In the genomic region with DNA sequence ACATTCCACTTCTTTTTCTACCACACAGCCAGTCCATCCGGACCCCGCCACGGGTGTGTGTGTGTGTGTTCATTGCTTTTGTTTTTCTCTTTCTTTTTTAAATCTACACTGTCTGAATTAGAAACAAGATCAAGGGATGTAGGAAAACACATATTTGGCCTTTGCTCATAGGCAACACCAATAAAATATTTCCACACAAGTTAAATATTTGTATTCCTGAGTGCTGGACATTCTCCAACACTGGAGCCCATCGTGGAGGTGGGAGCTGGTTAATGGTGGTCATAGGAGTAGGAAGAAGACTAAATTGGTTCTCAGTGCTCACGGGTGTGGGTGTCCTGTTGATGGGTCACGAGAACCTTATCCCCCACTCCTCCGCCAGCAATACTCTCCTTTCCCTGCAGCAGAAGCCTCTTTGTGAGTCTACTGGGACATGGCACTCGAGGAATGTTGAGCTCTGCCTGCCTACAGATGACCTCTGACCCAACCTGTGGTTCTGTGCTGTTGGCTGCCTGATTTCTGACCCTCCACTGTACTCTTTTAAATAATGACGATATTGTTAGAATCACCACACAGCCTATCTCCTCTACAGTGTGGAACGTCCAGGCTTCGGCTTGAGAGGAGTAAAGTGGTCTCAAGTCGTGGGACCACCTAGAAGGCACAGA, we compare ENCODE assay signal across 19 mouse cellular contexts. TPM values are rescaled to one million over a fixed set of nuclear protein-coding genes. Genes with fewer than 3 reads are reported as not detected.
DNase-seq lines count a peak whose midpoint lies in the region; ATAC-seq and TF ChIP-seq lines count a peak whose summit lies in the region.
"Had no signal": no experiment of that assay in that cellular context is flagged by ENCODE, and none has a peak within 500 bp of the region (broad histone marks: within the 10 kb centered on the region; RNA-seq: fewer than 3 reads in every experiment).

No protein-coding gene starts in this region.

- no peak overlapping the region for H3K4me3 ChIP-seq in liver, embryonic 14.5 days (ENCODE audit: insufficient read depth in 1 of 2, low read depth in 2 of 2, low read length in 2 of 2)
- H3K4me3 ChIP-seq: embryonic facial prominence, embryonic 10.5 days; forebrain, embryonic 13.5 days; heart, embryonic 15.5 days; hindbrain, embryonic 15.5 days had no signal

- peak; percentile 41 for DNase-seq in heart, adult 11 months
- DNase-seq in heart, adult 9 months (ENCODE audit: low spot score in 2 of 2): no peak
- DNase-seq in liver, embryonic 14.5 days (ENCODE audit: low read depth in 3 of 3, low spot score in 3 of 3): no peak
- DNase-seq in liver: no peak
- peak; percentile 32 for DNase-seq in lung, postnatal 36 days
- DNase-seq in lung, postnatal 10 days: no peak
- DNase-seq: adrenal gland, postnatal 14 days; cerebellum, adult 11-12 months; cerebellum, adult 9-10 months; cerebellum, postnatal 25 days; forebrain, postnatal 0 days; gastrocnemius, postnatal 14 days; heart, postnatal 14 days had no signal

- no peaks in the 10 kb centered on the region for H3K27me3 ChIP-seq in liver, embryonic 14.5 days (ENCODE audit: control insufficient read depth, insufficient read depth, low read length)
- H3K27me3 ChIP-seq: forebrain, embryonic 13.5 days; heart, embryonic 15.5 days; hindbrain, embryonic 15.5 days had no signal

- H3K4me2 ChIP-seq in liver, embryonic 14.5 days (ENCODE audit: low read depth): no peak overlapping the region
- H3K4me2 ChIP-seq: forebrain, embryonic 13.5 days; heart, embryonic 11.5 days; heart, embryonic 15.5 days; hindbrain, embryonic 15.5 days had no signal

- no peak overlapping the region for H3K27ac ChIP-seq in liver, embryonic 14.5 days
- H3K27ac ChIP-seq: embryonic facial prominence, embryonic 10.5 days; forebrain, embryonic 13.5 days; heart, embryonic 15.5 days; hindbrain, embryonic 15.5 days had no signal

- no peaks in the 10 kb centered on the region for H3K36me3 ChIP-seq in liver, embryonic 14.5 days (replicated peaks; ENCODE audit: control insufficient read depth, insufficient read depth, low read depth)
- H3K36me3 ChIP-seq: embryonic facial prominence, embryonic 10.5 days; heart, embryonic 15.5 days; hindbrain, embryonic 15.5 days had no signal

- TF ChIP-seq EP300 in liver, embryonic 14.5 days (IDR thresholded peaks at IDR 0.05; ENCODE audit: low read depth): no peak

- ATAC-seq in liver, embryonic 14.5 days (ENCODE audit: insufficient read depth): 0 out of 2 replicates have a peak, but pooled peaks have one; percentile 41
- ATAC-seq in monocyte, adult 5-6 weeks (replicated peaks; ENCODE audit: insufficient number of reproducible peaks, low FRiP score, low TSS enrichment, poor library complexity, severe bottlenecking): no peak
- ATAC-seq: forebrain, embryonic 13.5 days; forebrain, postnatal 0 days had no signal

- H3K9ac ChIP-seq in liver, embryonic 14.5 days (replicated peaks): no peak overlapping the region
- H3K9ac ChIP-seq: forebrain, embryonic 13.5 days; forebrain, postnatal 0 days; heart, embryonic 15.5 days; hindbrain, embryonic 15.5 days had no signal

- H3K9me3 ChIP-seq in liver, embryonic 14.5 days (ENCODE audit: control insufficient read depth, low read length): no peaks in the 10 kb centered on the region
- H3K9me3 ChIP-seq: forebrain, embryonic 13.5 days; heart, embryonic 15.5 days; hindbrain, embryonic 15.5 days had no signal

- TF ChIP-seq CTCF in liver, embryonic 14.5 days (IDR thresholded peaks at IDR 0.05; ENCODE audit: low read depth): no peak

- peaks cover 0 to 9% of the 10 kb centered on the region in 2 experiments; a peak in 2 of 4 replicates for H3K4me1 ChIP-seq in liver, embryonic 14.5 days (replicated peaks; ENCODE audit: control insufficient read depth in 2 of 2, insufficient read depth in 2 of 2, low read length in 1 of 2)
- H3K4me1 ChIP-seq: forebrain, embryonic 13.5 days; heart, embryonic 15.5 days; hindbrain, embryonic 15.5 days had no signal

- 57% methylated on average over 12 of the region's 12 CpGs for WGBS in liver, embryonic 14.5 days (ENCODE audit: insufficient replicate concordance)

RNA-seq across cellular contexts. Expression of a gene that starts 51.2 kb away (rescaled TPM):
- polyA plus RNA-seq in liver, embryonic 14.5 days (2012; rRNA removed): 1.2 and 1.5 TPM in 2 replicates
- 4.0 and 6.1 TPM in 2 replicates for polyA plus RNA-seq in liver, embryonic 14.5 days (2014; fragmentation: Nextera tagmentation; extraction: Ambion mirVana)
- 41.8 to 78.8 TPM (median 72.4 TPM) in 3 replicates for total RNA-seq in monocyte, adult 5-6 weeks (2017)

Comparison
In these comparisons a context has a peak if more than half of its experiments do, and no peak if none do; other contexts are left out.
1. DNase-seq: peak in heart, adult 11 months (single experiment) and lung, postnatal 36 days (single experiment); none in heart, adult 9 months (0 of 2), liver, embryonic 14.5 days (0 of 3), liver (single experiment) and lung, postnatal 10 days (single experiment).